ENCODE assay signal across 8 mouse cellular contexts in the genomic region with DNA sequence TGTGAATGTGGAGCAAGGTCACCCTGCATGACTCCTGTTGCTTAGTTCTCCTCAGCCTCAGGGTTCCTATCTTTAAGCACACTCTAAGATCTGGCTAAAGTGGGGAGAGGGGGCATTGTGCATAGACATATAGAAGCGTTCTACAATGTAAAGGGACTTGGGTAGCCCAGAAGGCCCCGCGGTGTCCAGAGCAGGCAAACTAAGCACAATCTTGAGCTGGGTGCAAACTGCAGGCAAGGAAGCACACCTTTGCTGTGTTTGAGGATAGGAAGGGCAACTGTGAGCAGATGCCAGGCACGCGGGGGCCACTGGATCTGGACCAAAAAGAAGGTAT. TPM values are rescaled to one million over a fixed set of nuclear protein-coding genes. Genes with fewer than 3 reads are reported as not detected.
DNase-seq lines count a peak whose midpoint lies in the region; ATAC-seq and TF ChIP-seq lines count a peak whose summit lies in the region.

No protein-coding gene starts in this region.

- no peak for TF ChIP-seq CTCF in thymus, adult 2 months (IDR thresholded peaks at IDR 0.05; ENCODE audit: borderline replicate concordance, control insufficient read depth, extremely low read depth, insufficient read depth, low read length, poor library complexity)

- intact Hi-C loops in heart, postnatal 36 days (cut with DNase I): no loop called here

- 0 out of 2 replicates have a peak, but pooled peaks have one; percentile 16 for TF ChIP-seq POLR2A in thymus, adult 2 months (IDR thresholded peaks at IDR 0.05; ENCODE audit: control insufficient read depth, extremely low read depth, insufficient read depth, low read length, poor library complexity)

- H3K9me3 ChIP-seq in heart, embryonic 10.5 days: no peaks in the 10 kb centered on the region
- no peaks in the 10 kb centered on the region for H3K9me3 ChIP-seq in liver, embryonic 12.5 days (replicated peaks)

- peaks cover 13% of the 10 kb centered on the region; the same call in 1 of the 2 replicates for H3K36me3 ChIP-seq in heart, embryonic 10.5 days
- H3K36me3 ChIP-seq in thymus, adult 2 months (ENCODE audit: control insufficient read depth, insufficient read depth, low read length): no peaks in the 10 kb centered on the region
- H3K36me3 ChIP-seq in liver, embryonic 12.5 days: no peaks in the 10 kb centered on the region

- H3K27ac ChIP-seq in heart, embryonic 10.5 days: peak overlapping the region; percentile 92
- no peak overlapping the region for H3K27ac ChIP-seq in thymus, adult 2 months (ENCODE audit: control insufficient read depth, insufficient read depth, low read length)
- no peak overlapping the region for H3K27ac ChIP-seq in liver, embryonic 12.5 days

- H3K9ac ChIP-seq in liver, embryonic 12.5 days: 0 out of 2 replicates have a peak overlapping the region, but pooled peaks have one; percentile 56

- no peak for DNase-seq in heart, embryonic 10.5 days (ENCODE audit: low spot score)
- no peak for DNase-seq in heart, postnatal 36 days
- no peak for DNase-seq in thymus, adult 2 months
- no peak for DNase-seq in thymus, postnatal 10 days (ENCODE audit: low spot score in 2 of 2)
- DNase-seq in spleen, postnatal 14 days (ENCODE audit: low spot score in 2 of 2): no peak
- no peak for DNase-seq in right cerebral cortex, adult 18-20 months

- WGBS in heart, embryonic 10.5 days: 11% methylated on average over 5 of the region's 5 CpGs
- WGBS in thymus, adult 2 months: 9% methylated on average over 5 of the region's 5 CpGs
- WGBS in liver, embryonic 12.5 days (ENCODE audit: insufficient replicate concordance): 7% methylated on average over 5 of the region's 5 CpGs

- peaks cover 51% of the 10 kb centered on the region for H3K27me3 ChIP-seq in heart, embryonic 10.5 days (ENCODE audit: insufficient read depth, poor library complexity, severe bottlenecking)
- no peaks in the 10 kb centered on the region; the same call in 1 of the 2 replicates for H3K27me3 ChIP-seq in thymus, adult 2 months (ENCODE audit: control insufficient read depth, insufficient read depth, low read length)
- H3K27me3 ChIP-seq in liver, embryonic 12.5 days (replicated peaks): peaks cover 66% of the 10 kb centered on the region

- peak overlapping the region; percentile 72 for H3K4me2 ChIP-seq in liver, embryonic 12.5 days

- H3K4me3 ChIP-seq in heart, embryonic 10.5 days: peak overlapping the region; percentile 85
- H3K4me3 ChIP-seq in thymus, adult 2 months (ENCODE audit: control insufficient read depth, insufficient read depth, low read length): peak overlapping the region; percentile 52
- H3K4me3 ChIP-seq in liver, embryonic 12.5 days: peak overlapping the region; percentile 56

- peaks cover 19% of the 10 kb centered on the region for H3K4me1 ChIP-seq in heart, embryonic 10.5 days
- peaks cover 6% of the 10 kb centered on the region for H3K4me1 ChIP-seq in thymus, adult 2 months (replicated peaks; ENCODE audit: control insufficient read depth, insufficient read depth, low read length)
- H3K4me1 ChIP-seq in liver, embryonic 12.5 days: 0 out of 2 replicates have a peak, but pooled peaks cover 5% of the 10 kb centered on the region

- no peak for ATAC-seq in liver, embryonic 12.5 days
- no peak for ATAC-seq in granulocyte monocyte progenitor cell, adult 5-6 weeks (replicated peaks; ENCODE audit: poor library complexity, severe bottlenecking)

RNA-seq across cellular contexts. Expression of a gene that starts 0.5 kb away (rescaled TPM):
- 3.6 and 3.7 TPM in 2 replicates for polyA plus RNA-seq in heart, embryonic 10.5 days (2016; fragmentation: Nextera tagmentation; extraction: Ambion mirVana)
- total RNA-seq in heart, postnatal 36 days (2021): 1 to 10 TPM; 3.2 to 4.7 TPM
- polyA plus RNA-seq in thymus, adult 2 months (2012; rRNA removed): 1.2 and 1.3 TPM in 2 replicates
- polyA plus RNA-seq in liver, embryonic 12.5 days (2016; fragmentation: Nextera tagmentation; extraction: Ambion mirVana): 0.37 and 0.42 TPM in 2 replicates
- total RNA-seq in granulocyte monocyte progenitor cell, adult 5-6 weeks (2014; fragmentation: Nextera tagmentation): 0.80 and 2.1 TPM in 2 replicates
- total RNA-seq in granulocyte monocyte progenitor cell, adult 5-6 weeks (2017): 1.2 and 1.9 TPM in 2 replicates

RNA-seq across cellular contexts. Expression of a gene that starts 20.0 kb away (rescaled TPM):
- polyA plus RNA-seq in heart, embryonic 10.5 days (2016; fragmentation: Nextera tagmentation; extraction: Ambion mirVana): 0.54 and 0.72 TPM in 2 replicates
- total RNA-seq in heart, postnatal 36 days (2021): not detected
- polyA plus RNA-seq in thymus, adult 2 months (2012; rRNA removed): not detected in 2 replicates
- not detected in 2 replicates for polyA plus RNA-seq in liver, embryonic 12.5 days (2016; fragmentation: Nextera tagmentation; extraction: Ambion mirVana)
- not detected in 2 replicates for total RNA-seq in granulocyte monocyte progenitor cell, adult 5-6 weeks (2014; fragmentation: Nextera tagmentation)
- not detected in 2 replicates for total RNA-seq in granulocyte monocyte progenitor cell, adult 5-6 weeks (2017)

RNA-seq across cellular contexts. Expression of a gene that starts 21.7 kb away (rescaled TPM):
- polyA plus RNA-seq in heart, embryonic 10.5 days (2016; fragmentation: Nextera tagmentation; extraction: Ambion mirVana): 60.7 and 67.7 TPM in 2 replicates
- total RNA-seq in heart, postnatal 36 days (2021): 10 to 100 TPM; 38.2 to 41.8 TPM
- 50.7 and 53.8 TPM in 2 replicates for polyA plus RNA-seq in thymus, adult 2 months (2012; rRNA removed)
- 39.8 and 41.0 TPM in 2 replicates for polyA plus RNA-seq in liver, embryonic 12.5 days (2016; fragmentation: Nextera tagmentation; extraction: Ambion mirVana)
- 61.3 and 62.9 TPM in 2 replicates for total RNA-seq in granulocyte monocyte progenitor cell, adult 5-6 weeks (2014; fragmentation: Nextera tagmentation)
- total RNA-seq in granulocyte monocyte progenitor cell, adult 5-6 weeks (2017): 29.3 and 33.0 TPM in 2 replicates

RNA-seq across cellular contexts. Expression of a gene that starts 50.5 kb away (rescaled TPM):
- polyA plus RNA-seq in heart, embryonic 10.5 days (2016; fragmentation: Nextera tagmentation; extraction: Ambion mirVana): 0.13 TPM in 1 of 2 replicates, not detected in the other
- 1 to 10 TPM; 2.6 to 3.7 TPM for total RNA-seq in heart, postnatal 36 days (2021)
- polyA plus RNA-seq in thymus, adult 2 months (2012; rRNA removed): 2.5 and 2.8 TPM in 2 replicates
- 0.37 and 0.39 TPM in 2 replicates for polyA plus RNA-seq in liver, embryonic 12.5 days (2016; fragmentation: Nextera tagmentation; extraction: Ambion mirVana)
- not detected in 2 replicates for total RNA-seq in granulocyte monocyte progenitor cell, adult 5-6 weeks (2014; fragmentation: Nextera tagmentation)
- not detected in 2 replicates for total RNA-seq in granulocyte monocyte progenitor cell, adult 5-6 weeks (2017)

RNA-seq across cellular contexts. Expression of a gene that starts 59.7 kb away (rescaled TPM):
- not detected in 2 replicates for polyA plus RNA-seq in heart, embryonic 10.5 days (2016; fragmentation: Nextera tagmentation; extraction: Ambion mirVana)
- total RNA-seq in heart, postnatal 36 days (2021): 1 to 10 TPM in 1 of 2 experiments, under 1 TPM in 1; 0.84 to 1.3 TPM
- 0.47 and 0.61 TPM in 2 replicates for polyA plus RNA-seq in thymus, adult 2 months (2012; rRNA removed)
- polyA plus RNA-seq in liver, embryonic 12.5 days (2016; fragmentation: Nextera tagmentation; extraction: Ambion mirVana): 0.64 and 0.71 TPM in 2 replicates
- total RNA-seq in granulocyte monocyte progenitor cell, adult 5-6 weeks (2014; fragmentation: Nextera tagmentation): not detected in 2 replicates
- not detected in 2 replicates for total RNA-seq in granulocyte monocyte progenitor cell, adult 5-6 weeks (2017)
